Mouse (Mus musculus) forebrain, embryonic 10.5 days (tissue): ENCODE measurements at regions not wholly inside any gene's neighbourhood (a gene's known extent, or its start where the extent isn't known, plus 50 kb on each side); places are given as distances from the start of the nearest gene placed in this dataset.

Experiments
- DNase-seq: peaks from one replicate; pipeline ENCODE4 v3.0.0-alpha.2; 2017; ENCODE audit warnings: low spot score; ENCODE audit errors: extremely low spot score
- H3K27ac ChIP-seq: fragments of 300-500 bp; sonication (generic); 2 replicates; pipeline ENCODE4 v1.5.1; 2016; ENCODE audit warnings: mild to moderate bottlenecking
- H3K27me3 ChIP-seq: fragments of 300-500 bp; sonication (generic); 2 replicates; pipeline ENCODE4 v1.6.1; 2016; ENCODE audit warnings: mild to moderate bottlenecking; ENCODE audit not compliant: poor library complexity, severe bottlenecking
- H3K36me3 ChIP-seq: fragments of 300-500 bp; sonication (generic); replicated peaks from 2 replicates; pipeline ENCODE4 v1.6.1; 2016; ENCODE audit warnings: mild to moderate bottlenecking, moderate library complexity
- H3K4me1 ChIP-seq: fragments of 300-500 bp; sonication (generic); 2 replicates; pipeline ENCODE4 v1.6.1; 2016
- H3K4me3 ChIP-seq: fragments of 300-500 bp; sonication (generic); 2 replicates; pipeline ENCODE4 v1.5.1; 2016; ENCODE audit warnings: mild to moderate bottlenecking, moderate library complexity
- H3K9me3 ChIP-seq: fragments of 300-500 bp; sonication (generic); 2 replicates; pipeline ENCODE4 v1.6.1; 2016; ENCODE audit warnings: mild to moderate bottlenecking, moderate library complexity
- WGBS: fragments of 180-500 bp; shearing (Covaris S2); methylation state at CpG from one replicate; pipeline ENCODE4 v1.1.7; 2016; 5-methylcytosine and 5-hydroxymethylcytosine counted together

- 91% methylated on average over 3 of the region's 3 CpGs for WGBS
- Histone ChIP-seq H3K9me3 (no peaks in the 10 kb centered on the region), H3K36me3 (no peaks in the 10 kb centered on the region), H3K27me3 (no peaks in the 10 kb centered on the region), H3K27ac (no peak overlapping the region), H3K4me3 (no peak overlapping the region), H3K4me1 (no peaks in the 10 kb centered on the region)
- DNase-seq, result no peak
These were observed 328.9 kb downstream of the 1190002N15Rik start for GRCm38 (mm10) chr9:94208987-94209386.

DNA sequence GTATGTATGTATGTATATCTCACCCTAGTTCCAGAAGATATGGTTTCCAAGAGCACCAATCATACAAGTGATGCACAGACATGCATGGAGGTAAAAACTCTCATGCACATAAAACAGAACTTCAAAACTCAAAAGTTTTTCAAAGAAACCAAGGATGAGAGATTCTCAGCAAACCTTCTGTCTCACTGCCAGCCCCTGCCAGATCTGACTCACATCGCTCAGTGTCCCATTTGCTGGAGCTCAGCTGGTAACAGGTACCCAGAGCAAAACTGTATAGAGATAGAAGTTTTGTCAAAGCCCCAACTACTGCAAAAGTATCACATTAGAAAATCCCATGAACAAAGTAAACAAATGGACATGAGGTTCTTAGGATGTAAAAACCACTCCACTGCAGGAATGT, 337.0 kb downstream of the 1190002N15Rik start:
- H3K36me3 ChIP-seq, result no peaks in the 10 kb centered on the region
- 94% methylated on average over 1 of the region's 1 CpGs for WGBS
- DNase-seq, result no peak
- no peaks in the 10 kb centered on the region for H3K4me1 ChIP-seq
- no peaks in the 10 kb centered on the region for H3K27me3 ChIP-seq
- no peak overlapping the region for H3K27ac ChIP-seq
- H3K4me3 ChIP-seq, result no peak overlapping the region
- H3K9me3 ChIP-seq, result no peaks in the 10 kb centered on the region

DNA sequence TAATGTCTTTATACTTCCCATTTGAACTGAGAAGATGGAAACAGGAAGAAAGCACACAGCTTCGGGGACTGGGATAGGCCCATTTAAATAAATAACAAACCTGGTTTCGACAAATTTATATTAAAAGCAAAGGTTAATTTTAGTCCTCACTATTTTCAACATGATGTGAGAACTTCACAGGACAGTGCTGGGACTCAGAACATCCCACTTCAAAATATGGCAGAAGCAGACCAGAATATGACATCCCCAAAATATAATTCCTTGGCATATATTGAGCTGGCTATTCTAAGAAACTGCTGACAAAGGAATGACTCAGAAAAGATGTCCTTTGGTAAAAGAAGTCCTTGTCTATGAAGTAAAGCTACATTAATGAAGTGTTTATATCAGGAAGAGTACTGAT, 338.0 kb downstream of the 1190002N15Rik start:
- no peak for DNase-seq
- Histone ChIP-seq H3K27me3 (no peaks in the 10 kb centered on the region), H3K4me3 (no peak overlapping the region), H3K9me3 (no peaks in the 10 kb centered on the region), H3K27ac (no peak overlapping the region), H3K4me1 (no peaks in the 10 kb centered on the region), H3K36me3 (no peaks in the 10 kb centered on the region)
- 92% methylated on average over 2 of the region's 2 CpGs for WGBS

DNA sequence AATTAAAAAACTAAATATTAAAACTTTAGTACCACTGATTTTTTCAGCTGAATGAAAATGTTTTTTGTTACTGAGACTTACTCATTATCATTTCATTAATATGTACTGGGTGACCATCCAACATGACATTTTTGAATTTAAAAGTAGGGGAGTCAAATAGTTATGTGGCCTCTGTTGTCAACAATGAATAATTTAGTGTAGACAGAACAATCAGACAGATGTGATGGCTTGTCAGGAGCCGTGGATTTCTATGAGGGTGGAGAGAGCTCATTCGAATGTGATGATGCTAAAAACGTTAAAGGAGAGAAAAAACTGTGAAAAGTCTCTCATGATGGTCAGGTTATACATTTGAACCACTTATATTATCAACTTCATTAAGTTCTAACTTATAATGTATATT, 346.8 kb downstream of the 1190002N15Rik start:
- Histone ChIP-seq H3K9me3 (no peaks in the 10 kb centered on the region), H3K36me3 (no peaks in the 10 kb centered on the region), H3K4me3 (no peak overlapping the region), H3K4me1 (0 out of 2 replicates have a peak, but pooled peaks cover 3% of the 10 kb centered on the region), H3K27me3 (no peaks in the 10 kb centered on the region), H3K27ac (no peak overlapping the region)
- DNase-seq, result no peak
- 79% methylated on average over 3 of the region's 3 CpGs for WGBS

DNA sequence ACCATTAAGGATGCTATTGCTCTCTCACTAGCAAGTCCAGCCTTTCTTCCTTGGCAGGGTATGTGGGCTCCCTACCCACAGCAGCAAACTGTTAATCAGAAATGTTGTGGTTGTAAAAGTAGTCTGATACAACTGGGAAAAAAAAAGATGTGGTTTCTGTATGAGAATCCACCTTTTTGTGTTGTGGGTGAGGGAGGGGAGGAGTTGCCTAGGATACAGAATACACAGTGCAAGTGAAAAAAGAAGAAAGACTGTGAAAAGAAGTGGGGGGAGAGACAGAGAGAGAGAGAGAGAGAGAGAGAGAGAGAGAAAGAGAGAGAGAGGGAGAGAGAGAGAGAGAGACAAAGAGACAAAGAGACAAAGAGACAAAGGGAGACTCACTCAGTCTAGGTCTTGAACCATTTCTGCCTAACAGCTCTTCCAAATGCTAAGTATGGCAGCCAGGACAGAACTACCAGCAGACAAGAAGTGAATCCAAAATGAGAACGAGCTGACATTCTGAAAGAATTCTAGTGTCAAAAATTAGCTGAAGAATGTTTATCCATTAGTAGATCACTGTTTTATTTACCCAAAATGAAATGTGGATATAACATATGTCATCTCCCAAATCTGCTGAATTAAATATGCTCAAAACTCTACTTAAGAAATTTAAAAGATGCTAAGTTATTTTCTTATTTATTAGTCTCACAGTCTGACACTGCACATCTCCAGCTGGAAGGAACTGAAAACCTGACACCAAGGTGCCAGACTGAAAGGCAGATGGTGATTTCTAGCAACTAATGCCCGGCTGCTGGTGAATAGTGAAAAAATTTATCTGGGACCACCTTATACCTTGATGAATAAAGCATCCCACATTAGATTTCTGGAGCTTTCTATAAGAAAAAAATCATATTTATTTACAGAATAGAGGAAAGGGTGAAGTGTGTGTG, 347.7 kb downstream of the 1190002N15Rik start:
- no peaks in the 10 kb centered on the region for H3K36me3 ChIP-seq
- no peak overlapping the region for H3K4me3 ChIP-seq
- H3K9me3 ChIP-seq, result no peaks in the 10 kb centered on the region
- WGBS, result 86% methylated on average over 2 of the region's 2 CpGs
- H3K4me1 ChIP-seq, result 0 out of 2 replicates have a peak, but pooled peaks cover 3% of the 10 kb centered on the region
- DNase-seq, result no peak
- H3K27me3 ChIP-seq, result no peaks in the 10 kb centered on the region
- no peak overlapping the region for H3K27ac ChIP-seq

- no peaks in the 10 kb centered on the region for H3K9me3 ChIP-seq
- H3K36me3 ChIP-seq, result no peaks in the 10 kb centered on the region
- 0 out of 2 replicates have a peak, but pooled peaks cover 3% of the 10 kb centered on the region for H3K4me1 ChIP-seq
- no peaks in the 10 kb centered on the region for H3K27me3 ChIP-seq
- no peak overlapping the region for H3K27ac ChIP-seq
- H3K4me3 ChIP-seq, result no peak overlapping the region
- no peak for DNase-seq
These were observed 349.8 kb downstream of the 1190002N15Rik start for GRCm38 (mm10) chr9:94188124-94188523.

DNA sequence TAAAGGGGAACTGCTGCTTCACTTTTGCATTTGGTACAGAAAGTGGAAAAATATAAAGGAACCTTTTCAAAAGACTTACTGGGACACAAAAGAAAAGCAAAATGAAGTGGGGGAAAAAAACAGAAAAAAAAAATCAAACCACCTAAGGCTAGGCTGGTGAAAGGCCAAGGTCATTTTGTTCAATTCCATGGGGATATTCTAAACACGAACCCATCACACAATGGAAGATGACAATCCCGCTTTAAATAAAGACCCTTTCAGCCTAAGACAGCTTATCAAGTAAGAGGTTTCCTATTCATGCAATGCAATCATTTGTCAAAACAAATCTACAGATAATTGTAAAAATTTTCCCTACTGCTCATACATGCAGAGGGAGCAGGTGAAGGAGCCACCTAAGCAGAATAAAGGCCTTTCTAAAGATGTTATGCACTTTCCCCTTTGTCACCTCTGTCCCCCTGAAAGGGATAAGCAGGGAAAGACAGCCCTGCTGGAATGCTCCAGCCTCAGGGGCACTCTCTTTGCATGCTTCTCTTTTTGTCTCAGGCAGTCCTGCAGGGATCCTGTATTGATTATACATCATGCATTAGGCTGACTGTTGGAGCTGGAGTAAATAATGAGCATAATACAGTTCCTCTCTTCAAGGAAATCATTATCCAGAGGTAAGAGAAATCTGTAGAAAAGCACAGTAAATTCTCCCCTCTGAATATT, 367.8 kb downstream of the 1190002N15Rik start:
- 66% methylated on average over 2 of the region's 2 CpGs for WGBS
- peaks cover 12% of the 10 kb centered on the region for H3K4me1 ChIP-seq
- H3K27ac ChIP-seq, result no peak overlapping the region
- H3K36me3 ChIP-seq, result no peaks in the 10 kb centered on the region
- H3K9me3 ChIP-seq, result no peaks in the 10 kb centered on the region
- DNase-seq, result no peak
- no peak overlapping the region for H3K4me3 ChIP-seq
- H3K27me3 ChIP-seq, result no peaks in the 10 kb centered on the region

DNA sequence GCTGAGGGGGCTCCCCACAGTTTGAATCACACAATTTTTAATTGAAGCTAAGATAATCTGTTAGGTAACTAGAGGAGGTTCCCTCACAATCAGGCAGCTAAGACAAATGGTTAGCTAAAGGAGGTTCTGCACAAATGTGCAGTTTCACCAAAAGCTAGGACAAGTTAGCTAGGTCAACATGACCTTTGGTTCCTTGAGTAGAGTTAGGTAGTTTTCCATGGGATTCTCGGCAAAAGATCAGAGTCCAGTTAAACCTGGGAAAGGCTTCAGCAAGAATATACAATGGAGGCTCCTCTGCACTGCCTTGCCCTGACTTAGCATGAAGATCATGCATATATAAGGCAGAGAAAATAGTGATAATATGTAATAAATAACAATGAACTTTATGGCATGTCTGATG, 374.2 kb downstream of the 1190002N15Rik start:
- Histone ChIP-seq H3K36me3 (no peaks in the 10 kb centered on the region), H3K4me3 (no peak overlapping the region), H3K9me3 (no peaks in the 10 kb centered on the region), H3K4me1 (no peaks in the 10 kb centered on the region), H3K27me3 (no peaks in the 10 kb centered on the region), H3K27ac (no peak overlapping the region)
- no peak for DNase-seq
- 93% methylated on average over 1 of the region's 1 CpGs for WGBS

- H3K27me3 ChIP-seq, result no peaks in the 10 kb centered on the region
- H3K9me3 ChIP-seq, result no peaks in the 10 kb centered on the region
- DNase-seq, result no peak
- H3K27ac ChIP-seq, result no peak overlapping the region
- WGBS, result 87% methylated on average over 2 of the region's 2 CpGs
- no peak overlapping the region for H3K4me3 ChIP-seq
- no peaks in the 10 kb centered on the region for H3K36me3 ChIP-seq
- no peaks in the 10 kb centered on the region for H3K4me1 ChIP-seq
These were observed 382.3 kb downstream of the 1190002N15Rik start for GRCm38 (mm10) chr9:94155581-94155980.

GRCm38 (mm10) chr9:94148474-94148873, 389.4 kb downstream of the 1190002N15Rik start:
- Histone ChIP-seq H3K4me3 (no peak overlapping the region), H3K9me3 (no peaks in the 10 kb centered on the region), H3K36me3 (no peaks in the 10 kb centered on the region), H3K4me1 (no peaks in the 10 kb centered on the region), H3K27me3 (no peaks in the 10 kb centered on the region), H3K27ac (no peak overlapping the region)
- 100% methylated on average over 1 of the region's 1 CpGs for WGBS
- DNase-seq, result no peak

- no peak overlapping the region for H3K27ac ChIP-seq
- H3K4me1 ChIP-seq, result no peaks in the 10 kb centered on the region
- H3K36me3 ChIP-seq, result no peaks in the 10 kb centered on the region
- no peaks in the 10 kb centered on the region for H3K9me3 ChIP-seq
- WGBS, result 94% methylated on average over 3 of the region's 3 CpGs
- no peaks in the 10 kb centered on the region for H3K27me3 ChIP-seq
- no peak overlapping the region for H3K4me3 ChIP-seq
- no peak for DNase-seq
These were observed 391.1 kb downstream of the 1190002N15Rik start for GRCm38 (mm10) chr9:94146787-94147186.

DNA sequence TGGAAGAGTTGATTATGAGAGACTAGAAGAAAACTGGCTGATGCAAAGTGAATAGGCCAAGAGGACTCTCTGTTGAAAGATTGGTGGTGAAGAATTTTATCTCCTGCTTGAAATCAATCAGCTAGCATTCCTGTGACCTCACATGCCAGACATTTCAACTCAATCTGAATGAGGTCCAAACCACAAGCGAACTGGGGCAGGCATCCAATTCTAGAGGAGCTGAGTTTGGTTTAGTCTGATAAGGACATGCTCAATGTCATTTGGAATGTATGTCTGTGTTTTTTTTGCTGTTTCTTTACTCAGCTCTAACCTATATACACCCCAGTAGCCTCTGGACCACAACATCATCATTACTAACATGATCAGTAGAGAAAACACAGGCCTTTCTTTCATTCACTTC, 401.4 kb downstream of the 1190002N15Rik start:
- H3K4me3 ChIP-seq, result no peak overlapping the region
- 87% methylated on average over 1 of the region's 1 CpGs for WGBS

GRCm38 (mm10) chr9:94133682-94134081, 404.2 kb downstream of the 1190002N15Rik start:
- H3K4me1 ChIP-seq, result no peaks in the 10 kb centered on the region
- H3K9me3 ChIP-seq, result no peaks in the 10 kb centered on the region
- H3K4me3 ChIP-seq, result no peak overlapping the region
- H3K36me3 ChIP-seq, result no peaks in the 10 kb centered on the region
- no peak for DNase-seq
- no peak overlapping the region for H3K27ac ChIP-seq
- H3K27me3 ChIP-seq, result no peaks in the 10 kb centered on the region
- WGBS, result 85% methylated on average over 2 of the region's 2 CpGs

More for the DNA sequence above, 401.4 kb downstream of the 1190002N15Rik start:
- no peaks in the 10 kb centered on the region for H3K27me3 ChIP-seq
- H3K27ac ChIP-seq, result no peak overlapping the region
- no peak for DNase-seq
- H3K9me3 ChIP-seq, result no peaks in the 10 kb centered on the region
- H3K4me1 ChIP-seq, result no peaks in the 10 kb centered on the region
- no peaks in the 10 kb centered on the region for H3K36me3 ChIP-seq
